Mouse (Mus musculus) MEL (cell line): ENCODE data around the gene Adgre1. TPM values are rescaled to one million over a fixed set of nuclear protein-coding genes. Genes with fewer than 3 reads are reported as not detected.

Experiments
- DNase-seq: peaks from one replicate; pipeline ENCODE4 v3.0.0; 2011; ENCODE audit warnings: low read depth, low spot score
- H3K27ac ChIP-seq: 2 replicates; pipeline ENCODE4 v1.5.1; 2012; ENCODE audit warnings: low read depth, mild to moderate bottlenecking, control low read depth, low read length, moderate library complexity; ENCODE audit not compliant: control insufficient read depth
- H3K27me3 ChIP-seq, 2 experiments: fragments of 150-350 bp in 1 of 2; sonication (generic) in 1 of 2; 2 replicates each; pipeline ENCODE4 v1.6.1; 2012; ENCODE audit warnings: low read length in 2 of 2, mild to moderate bottlenecking in 2 of 2, improper control_type of control experiment in 1 of 2, moderate library complexity in 1 of 2; ENCODE audit not compliant: insufficient read depth in 2 of 2, control insufficient read depth in 1 of 2
- H3K36me3 ChIP-seq, 2 experiments: 2 replicates each; pipeline ENCODE4 v1.6.1; 2012 to 2014; ENCODE audit warnings: low read length in 2 of 2, improper control_type of control experiment in 1 of 2, inconsistent platforms in 1 of 2, mild to moderate bottlenecking in 1 of 2; ENCODE audit not compliant: insufficient read depth in 2 of 2, control insufficient read depth in 1 of 2
- H3K4me1 ChIP-seq, 2 experiments: fragments of 150-350 bp in 1 of 2; sonication (generic) in 1 of 2; 2 replicates each; pipeline ENCODE4 v1.6.1; 2012; ENCODE audit warnings: low read length in 2 of 2, improper control_type of control experiment in 1 of 2, mild to moderate bottlenecking in 1 of 2; ENCODE audit not compliant: insufficient read depth in 2 of 2, control insufficient read depth in 1 of 2
- H3K4me3 ChIP-seq, 2 experiments: fragments of 150-350 bp in 1 of 2; sonication (generic) in 1 of 2; 2 replicates each; pipeline ENCODE4 v1.5.1; 2012; ENCODE audit warnings: low read depth in 2 of 2, low read length in 2 of 2, mild to moderate bottlenecking in 2 of 2, moderate library complexity in 2 of 2, control low read depth in 1 of 2, improper control_type of control experiment in 1 of 2; ENCODE audit not compliant: control insufficient read depth in 1 of 2, insufficient read depth in 1 of 2
- H3K79me2 ChIP-seq: 2 replicates; pipeline ENCODE4 v1.6.1; 2012; ENCODE audit warnings: mild to moderate bottlenecking, low read length, moderate library complexity; ENCODE audit not compliant: control insufficient read depth, poor library complexity, insufficient read depth
- H3K9ac ChIP-seq: 2 replicates; pipeline ENCODE4 v1.6.1; 2012; ENCODE audit warnings: low read depth, mild to moderate bottlenecking, control low read depth, low read length, moderate library complexity; ENCODE audit not compliant: control insufficient read depth, poor library complexity, severe bottlenecking
- H3K9me3 ChIP-seq: fragments of 150-350 bp; sonication (generic); replicated peaks from 2 replicates; pipeline ENCODE4 v1.6.1; 2012; ENCODE audit warnings: mild to moderate bottlenecking, low read length, improper control_type of control experiment, moderate library complexity; ENCODE audit not compliant: insufficient read depth
- BHLHE40 ChIP-seq: IDR thresholded peaks from 2 replicates; pipeline ENCODE4 v1.6.1; 2012; ENCODE audit warnings: low read depth, mild to moderate bottlenecking, inconsistent platforms, low read length, improper control_type of control experiment, borderline replicate concordance
- CHD1 ChIP-seq: IDR thresholded peaks from 2 replicates; pipeline ENCODE4 v1.6.1; 2012; ENCODE audit warnings: low read depth, mild to moderate bottlenecking, inconsistent platforms, low read length, improper control_type of control experiment
- CHD2 ChIP-seq: IDR thresholded peaks from 2 replicates; pipeline ENCODE4 v1.6.1; 2011; ENCODE audit warnings: low read length, improper control_type of control experiment
- E2F4 ChIP-seq: IDR thresholded peaks from 2 replicates; pipeline ENCODE4 v1.6.1; 2011; ENCODE audit warnings: low read depth, low read length, improper control_type of control experiment, borderline replicate concordance
- ETS1 ChIP-seq: IDR thresholded peaks from 2 replicates; pipeline ENCODE4 v1.6.1; 2012; ENCODE audit warnings: low read depth, mild to moderate bottlenecking, inconsistent platforms, low read length, improper control_type of control experiment, moderate library complexity
- GABPA ChIP-seq: IDR thresholded peaks from 2 replicates; pipeline ENCODE4 v1.6.1; 2012; ENCODE audit warnings: low read depth, mild to moderate bottlenecking, inconsistent platforms, low read length, improper control_type of control experiment, moderate library complexity
- JUND ChIP-seq: IDR thresholded peaks from 2 replicates; pipeline ENCODE4 v1.6.1; 2011; ENCODE audit warnings: low read depth, mild to moderate bottlenecking, improper control_type of control experiment, low read length
- KAT2A ChIP-seq: conservative IDR thresholded peaks from 2 replicates; pipeline ENCODE4 v1.6.1; 2012; ENCODE audit warnings: low read depth, low read length, improper control_type of control experiment, inconsistent platforms
- MAFK ChIP-seq: IDR thresholded peaks from 2 replicates; pipeline ENCODE4 v1.6.1; 2011; ENCODE audit warnings: low read depth, mild to moderate bottlenecking, low read length, improper control_type of control experiment, borderline replicate concordance
- MAX ChIP-seq: IDR thresholded peaks from 2 replicates; pipeline ENCODE4 v1.6.1; 2011; ENCODE audit warnings: low read length, improper control_type of control experiment
- MYB ChIP-seq: IDR thresholded peaks from 2 replicates; pipeline ENCODE4 v1.6.1; 2011; ENCODE audit warnings: mild to moderate bottlenecking, low read depth, low read length, improper control_type of control experiment
- MYC ChIP-seq: IDR thresholded peaks from 2 replicates; pipeline ENCODE4 v1.6.1; 2011; ENCODE audit warnings: low read depth, mild to moderate bottlenecking, low read length, improper control_type of control experiment, moderate library complexity
- NELFE ChIP-seq: IDR thresholded peaks from 2 replicates; pipeline ENCODE4 v1.6.1; 2011; ENCODE audit warnings: low read depth, low read length, improper control_type of control experiment
- NRF1 ChIP-seq: IDR thresholded peaks from 2 replicates; pipeline ENCODE4 v1.6.1; 2014; ENCODE audit warnings: low read depth, mild to moderate bottlenecking, inconsistent platforms, low read length, improper control_type of control experiment, moderate library complexity; ENCODE audit not compliant: poor library complexity, insufficient read depth, severe bottlenecking
- POLR2AphosphoS5 ChIP-seq: IDR thresholded peaks from 2 replicates; pipeline ENCODE4 v1.6.1; 2012; ENCODE audit warnings: low read depth, borderline replicate concordance, mild to moderate bottlenecking, inconsistent platforms, low read length, moderate library complexity, mixed read lengths
- RCOR1 ChIP-seq: IDR thresholded peaks from 2 replicates; pipeline ENCODE4 v1.6.1; 2012; ENCODE audit warnings: low read depth, mild to moderate bottlenecking, inconsistent platforms, low read length, improper control_type of control experiment
- SIN3A ChIP-seq: IDR thresholded peaks from 2 replicates; pipeline ENCODE4 v1.6.1; 2012; ENCODE audit warnings: low read length, improper control_type of control experiment, inconsistent platforms
- TAL1 ChIP-seq: IDR thresholded peaks from 2 replicates; pipeline ENCODE4 v1.6.1; 2012; ENCODE audit warnings: mild to moderate bottlenecking, inconsistent platforms, low read length, moderate library complexity, mixed read lengths
- ZC3H11A ChIP-seq: IDR thresholded peaks from 2 replicates; pipeline ENCODE4 v1.6.1; 2012; ENCODE audit warnings: low read depth, mild to moderate bottlenecking, inconsistent platforms, low read length, improper control_type of control experiment
- ZKSCAN1 ChIP-seq: IDR thresholded peaks from 2 replicates; pipeline ENCODE4 v1.6.1; 2012; ENCODE audit warnings: low read depth, mild to moderate bottlenecking, inconsistent platforms, low read length, improper control_type of control experiment, moderate library complexity
- ZMIZ1 ChIP-seq: IDR thresholded peaks from 2 replicates; pipeline ENCODE4 v1.6.1; 2012; ENCODE audit warnings: low read depth, mild to moderate bottlenecking, inconsistent platforms, low read length, improper control_type of control experiment, moderate library complexity
- polyA plus RNA-seq, 2 experiments: library from polyadenylated mRNA; stranded (reverse) in 1 of 2; unstranded in 1 of 2; fragments of >175 nt in 1 of 2; fragments of >200 nt in 1 of 2; gene quantifications; 2 replicates each; pipeline versions ENCODE4 v1.2.1 to v1.2.4; 2012; ENCODE audit warnings: low replicate concordance in 2 of 2, low read depth in 1 of 2; ENCODE audit not compliant: insufficient read length in 2 of 2, insufficient read depth in 1 of 2, missing spikeins in 1 of 2
- total RNA-seq: library from RNA; depleted of rRNA; stranded (reverse); fragments of 300-350 nt; gene quantifications from 2 replicates; pipeline ENCODE4 v1.2.3, GENCODE M21; 2012

Adgre1 gene
- total and polyA plus RNA-seq, 3 experiments, result not detected

DNA sequence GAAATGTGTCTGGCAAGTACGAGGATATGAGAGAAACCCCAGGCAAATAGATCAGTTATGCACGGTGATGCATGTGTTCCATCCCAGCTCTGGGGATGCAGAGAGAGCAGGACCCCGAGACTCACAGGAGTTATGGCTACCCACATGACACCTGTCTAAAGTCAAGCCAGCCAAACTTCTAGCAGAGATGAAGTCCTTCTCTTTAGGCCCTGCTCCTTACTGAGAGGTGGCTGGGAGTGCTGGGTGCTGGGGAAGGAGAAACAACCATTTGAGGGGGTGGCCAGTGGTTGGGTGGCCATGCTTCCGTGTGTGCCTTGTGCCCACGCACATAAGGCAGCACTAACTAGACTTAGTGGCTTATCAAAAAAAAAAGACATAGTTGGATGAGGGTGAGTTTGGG lies 8.3 kb upstream of the Adgre1 start:
- no peak overlapping the region for H3K27ac ChIP-seq

DNA sequence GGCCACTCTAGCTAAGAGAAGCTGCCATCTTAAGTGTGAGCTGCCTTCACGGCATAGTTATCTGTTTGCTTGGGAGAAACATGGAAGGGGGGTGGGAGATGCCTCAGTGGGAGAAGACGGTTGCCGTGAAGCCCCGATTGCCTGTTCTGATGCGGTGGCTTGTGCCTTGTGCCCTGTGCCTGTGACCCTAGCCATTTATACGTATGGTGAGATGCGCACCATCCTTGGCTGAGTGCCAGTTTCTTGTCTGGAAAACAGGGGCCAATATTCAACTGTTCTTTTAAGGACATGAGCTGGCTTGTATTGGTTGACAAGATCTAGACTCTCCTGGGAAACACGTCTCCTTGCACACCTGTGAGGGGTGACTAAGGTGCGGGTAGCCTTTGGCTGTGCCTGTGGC lies 7.4 kb upstream of the Adgre1 start:
- peaks cover 3 to 10% of the 10 kb centered on the region in 2 experiments for H3K4me1 ChIP-seq
- no peak overlapping the region for H3K4me3 ChIP-seq
- peaks cover 0 to 8% of the 10 kb centered on the region in 2 experiments; a peak in 2 of 4 replicates for H3K36me3 ChIP-seq
- no peak overlapping the region for H3K27ac ChIP-seq
- no peaks in the 10 kb centered on the region for H3K9me3 ChIP-seq
- DNase-seq, result no peak
- H3K79me2 ChIP-seq, result no peaks in the 10 kb centered on the region
- TF ChIP-seq BHLHE40 (no peak), NRF1 (no peak), CHD2 (no peak), RCOR1 (no peak), ZC3H11A (no peak), E2F4 (no peak), MYC (no peak), GABPA (no peak), CHD1 (no peak), ZKSCAN1 (no peak), MAX (no peak), JUND (no peak), KAT2A (no peak), SIN3A (no peak), MAFK (no peak)
- no peaks in the 10 kb centered on the region; a peak in 1 of 4 replicates for H3K27me3 ChIP-seq
- no peak overlapping the region for H3K9ac ChIP-seq

More for the DNA sequence above, 8.3 kb upstream of the Adgre1 start:
- DNase-seq, result no peak
- no peak overlapping the region for H3K4me3 ChIP-seq
- no peaks in the 10 kb centered on the region for H3K79me2 ChIP-seq
- H3K27me3 ChIP-seq, result no peaks in the 10 kb centered on the region; a peak in 1 of 4 replicates
- H3K4me1 ChIP-seq, result peaks cover 3 to 10% of the 10 kb centered on the region in 2 experiments
- TF ChIP-seq ETS1 (no peak), NELFE (no peak), TAL1 (no peak), MYB (no peak), E2F4 (no peak), MAFK (no peak), POLR2AphosphoS5 (no peak), ZMIZ1 (no peak)
- no peak overlapping the region for H3K9ac ChIP-seq
- H3K9me3 ChIP-seq, result no peaks in the 10 kb centered on the region
- peaks cover 0 to 8% of the 10 kb centered on the region in 2 experiments; a peak in 2 of 4 replicates for H3K36me3 ChIP-seq
